Mouse (Mus musculus) erythroblast, embryonic 14.5 days (primary cell): ENCODE results near the gene Glp1r. TPM values are rescaled to one million over a fixed set of nuclear protein-coding genes. Genes with fewer than 3 reads are reported as not detected.

Source experiments
- H3K27me3 ChIP-seq: 2 replicates; pipeline ENCODE4 v1.6.1; 2012; ENCODE audit warnings: inconsistent platforms; ENCODE audit not compliant: control insufficient read depth
- H3K36me3 ChIP-seq: 2 replicates; pipeline ENCODE4 v1.6.1; 2012; ENCODE audit warnings: mild to moderate bottlenecking, inconsistent platforms; ENCODE audit not compliant: control insufficient read depth
- H3K4me1 ChIP-seq: 2 replicates; pipeline ENCODE4 v1.6.1; 2012; ENCODE audit warnings: inconsistent platforms; ENCODE audit not compliant: control insufficient read depth
- H3K4me3 ChIP-seq: replicated peaks from 2 replicates; pipeline ENCODE3; 2012; ENCODE audit warnings: moderate library complexity, mild to moderate bottlenecking, inconsistent platforms
- H3K9me3 ChIP-seq: 2 replicates; pipeline ENCODE4 v1.6.1; 2012; ENCODE audit warnings: low read length, inconsistent platforms, mixed read lengths; ENCODE audit not compliant: control insufficient read depth
- GATA1 ChIP-seq: IDR thresholded peaks from 2 replicates; pipeline ENCODE4 v1.6.1; 2012; ENCODE audit warnings: low read length, inconsistent platforms, mixed read lengths
- TAL1 ChIP-seq: IDR thresholded peaks from 3 replicates; pipeline ENCODE4 v1.6.1; 2012; ENCODE audit warnings: low read length, inconsistent platforms, mixed read lengths
- polyA plus RNA-seq: library from polyadenylated mRNA; stranded (reverse); fragments of >175 nt; gene quantifications from 2 replicates; pipeline ENCODE4 v1.2.3, GENCODE M21; 2012

Gene Glp1r
- polyA plus RNA-seq, 1 experiment = not detected

DNA sequence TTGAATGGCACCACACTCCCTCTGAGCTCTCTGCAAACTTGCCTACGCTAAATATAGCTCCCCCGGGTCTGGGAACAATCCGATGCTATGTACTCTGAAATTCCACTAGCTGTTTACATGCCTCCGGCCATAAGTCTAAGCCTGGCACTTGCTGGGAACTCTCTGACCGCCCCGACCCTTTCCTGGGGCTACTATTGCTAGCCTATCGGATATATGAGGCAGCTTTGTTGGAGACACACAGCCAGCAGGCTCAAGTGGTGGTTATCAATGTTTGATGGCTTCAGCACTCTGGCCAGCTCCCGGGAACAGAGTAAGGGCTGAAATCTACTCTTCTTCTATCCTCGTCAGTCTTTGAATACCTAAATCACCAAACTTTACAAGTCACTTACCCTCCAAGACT lies 36.9 kb downstream of the Glp1r start:
- no peaks in the 10 kb centered on the region for H3K36me3 ChIP-seq
- no peaks in the 10 kb centered on the region for H3K27me3 ChIP-seq
- H3K4me1 ChIP-seq = no peaks in the 10 kb centered on the region
- H3K9me3 ChIP-seq = no peaks in the 10 kb centered on the region
- H3K4me3 ChIP-seq = no peak overlapping the region
- TF ChIP-seq TAL1 = no peak
- TF ChIP-seq GATA1 = no peak

DNA sequence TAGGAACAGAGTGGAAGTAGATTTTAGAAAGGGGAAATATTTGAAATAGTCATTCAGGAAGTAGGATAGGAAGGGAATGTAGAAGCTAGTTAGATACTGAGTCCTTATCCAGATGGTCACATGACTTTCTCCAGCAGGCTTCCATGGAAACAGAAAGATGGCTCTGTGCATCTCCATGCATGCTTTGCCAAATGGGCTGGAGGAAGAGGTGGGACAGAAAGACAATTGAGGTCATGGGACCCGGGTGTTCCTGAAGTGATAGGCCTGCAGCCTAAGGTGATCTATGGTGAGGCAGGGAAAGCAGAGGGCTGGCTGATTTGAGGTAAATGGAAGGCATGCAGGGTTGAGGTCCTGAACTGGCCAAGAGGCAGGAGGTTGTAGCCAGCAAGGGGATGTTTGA lies 46.8 kb downstream of the Glp1r start:
- Histone ChIP-seq H3K4me3 (no peak overlapping the region), H3K27me3 (no peaks in the 10 kb centered on the region), H3K36me3 (no peaks in the 10 kb centered on the region), H3K9me3 (no peaks in the 10 kb centered on the region), H3K4me1 (no peaks in the 10 kb centered on the region)
- TF ChIP-seq TAL1 (no peak), GATA1 (no peak)

DNA sequence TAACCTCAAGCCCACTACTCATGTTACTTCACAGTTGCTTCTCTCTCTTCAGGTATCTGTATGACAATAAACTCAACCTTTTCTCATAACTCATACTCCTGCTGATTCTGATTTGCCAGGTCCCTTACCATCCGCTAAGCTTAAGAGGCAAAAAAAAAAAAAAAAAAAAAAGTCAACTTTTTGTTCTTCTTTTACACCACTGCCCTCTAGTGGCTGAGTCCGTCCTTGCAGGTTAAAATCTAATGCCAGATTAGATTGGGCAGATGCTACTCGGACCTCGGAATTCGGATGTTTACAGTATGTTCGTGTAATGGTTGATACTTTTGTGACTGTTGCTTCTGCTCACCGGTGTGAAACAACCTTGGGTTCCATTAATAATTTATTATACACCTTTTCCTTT lies 49.2 kb downstream of the Glp1r start:
- no peaks in the 10 kb centered on the region for H3K9me3 ChIP-seq
- H3K27me3 ChIP-seq = no peaks in the 10 kb centered on the region
- no peaks in the 10 kb centered on the region for H3K4me1 ChIP-seq
- TF ChIP-seq GATA1 (no peak), TAL1 (no peak)
- H3K36me3 ChIP-seq = no peaks in the 10 kb centered on the region
- H3K4me3 ChIP-seq = no peak overlapping the region

DNA sequence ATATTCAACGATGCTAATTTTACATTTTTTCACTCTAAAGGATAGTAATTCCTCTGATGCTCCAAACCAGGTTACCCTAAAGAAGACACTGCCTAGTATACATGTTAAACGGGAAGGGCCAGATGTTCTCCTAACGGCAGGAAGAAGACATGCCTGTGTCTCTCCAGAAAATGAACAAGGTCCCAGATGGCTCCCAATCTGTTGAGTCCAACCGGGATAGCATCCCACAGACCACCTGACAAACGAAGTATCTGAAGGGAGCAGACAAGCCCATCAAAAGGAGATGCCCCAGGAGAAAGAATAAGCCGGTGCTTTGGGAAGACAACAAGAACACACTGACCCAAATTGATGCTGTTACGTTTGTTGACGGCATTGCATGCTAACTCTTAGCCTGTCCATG lies 50.0 kb downstream of the Glp1r start:
- Histone ChIP-seq H3K4me1 (no peaks in the 10 kb centered on the region), H3K27me3 (no peaks in the 10 kb centered on the region), H3K4me3 (no peak overlapping the region), H3K9me3 (no peaks in the 10 kb centered on the region), H3K36me3 (no peaks in the 10 kb centered on the region)
- TF ChIP-seq GATA1 (no peak), TAL1 (no peak)

DNA sequence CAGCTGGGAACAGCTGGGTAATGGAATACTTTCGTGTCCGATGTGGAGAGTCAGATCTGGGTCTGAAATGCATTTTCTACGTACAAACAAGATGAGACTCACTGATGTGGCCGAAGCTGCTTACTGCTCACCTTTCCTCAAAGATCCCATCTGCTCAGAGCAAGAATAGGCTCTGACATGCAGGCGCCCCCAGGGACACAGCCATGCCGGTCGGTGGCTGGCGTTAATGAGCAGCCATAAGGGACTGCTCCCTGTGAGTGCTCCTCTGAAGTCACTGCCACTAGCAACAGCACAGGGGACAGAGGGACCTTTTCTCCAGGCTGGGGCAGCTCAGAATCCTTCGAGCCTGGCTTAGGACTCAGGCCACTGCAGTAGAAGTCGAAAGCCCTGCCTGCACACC lies 52.7 kb downstream of the Glp1r start, which contains the start of gene Umodl1:
TSS of gene Umodl1 (plus strand) at position 301 of the 400 bp plus-strand sequence.
- Histone ChIP-seq H3K27me3 (no peaks in the 10 kb centered on the region), H3K4me1 (no peaks in the 10 kb centered on the region), H3K36me3 (no peaks in the 10 kb centered on the region), H3K4me3 (no peak within 1 kb of the TSS), H3K9me3 (no peaks in the 10 kb centered on the region)
- TF ChIP-seq TAL1 (no peak), GATA1 (no peak)

DNA sequence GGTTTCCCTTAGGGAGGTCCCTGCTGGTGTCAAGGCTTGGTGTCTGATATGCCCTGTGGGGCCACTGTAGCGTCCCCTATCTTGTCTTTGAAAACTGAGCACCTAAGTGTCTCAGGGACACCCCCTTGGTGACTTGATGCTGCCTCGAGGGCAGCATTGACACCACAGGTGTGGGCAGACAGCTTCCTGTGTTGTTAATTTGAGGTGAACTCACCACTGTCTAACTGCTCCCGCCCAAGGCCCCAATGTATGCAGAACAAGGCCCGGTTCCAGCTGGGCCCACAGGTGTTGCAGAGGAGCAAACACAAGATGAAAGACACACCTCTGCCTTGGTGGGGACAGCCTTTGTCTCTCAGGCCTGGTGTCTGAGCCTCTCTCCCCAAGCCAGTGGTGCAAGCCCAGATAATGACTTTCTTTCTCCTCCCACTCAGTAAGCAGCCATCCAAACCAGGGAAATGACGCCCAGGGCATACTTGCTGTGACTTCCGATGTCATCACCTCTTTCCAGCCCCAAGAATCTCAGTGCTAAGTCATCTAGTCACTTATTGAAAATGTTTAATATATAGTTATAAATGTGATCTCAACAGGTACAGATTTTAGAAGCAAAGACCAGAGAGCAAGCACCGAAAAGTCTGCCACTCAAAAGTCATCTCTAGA lies 60.4 kb downstream of the Glp1r start:
- no peak overlapping the region for H3K4me3 ChIP-seq
- no peaks in the 10 kb centered on the region for H3K9me3 ChIP-seq
- no peaks in the 10 kb centered on the region for H3K27me3 ChIP-seq
- TF ChIP-seq GATA1 (no peak), TAL1 (no peak)
- no peaks in the 10 kb centered on the region for H3K4me1 ChIP-seq
- no peaks in the 10 kb centered on the region for H3K36me3 ChIP-seq

DNA sequence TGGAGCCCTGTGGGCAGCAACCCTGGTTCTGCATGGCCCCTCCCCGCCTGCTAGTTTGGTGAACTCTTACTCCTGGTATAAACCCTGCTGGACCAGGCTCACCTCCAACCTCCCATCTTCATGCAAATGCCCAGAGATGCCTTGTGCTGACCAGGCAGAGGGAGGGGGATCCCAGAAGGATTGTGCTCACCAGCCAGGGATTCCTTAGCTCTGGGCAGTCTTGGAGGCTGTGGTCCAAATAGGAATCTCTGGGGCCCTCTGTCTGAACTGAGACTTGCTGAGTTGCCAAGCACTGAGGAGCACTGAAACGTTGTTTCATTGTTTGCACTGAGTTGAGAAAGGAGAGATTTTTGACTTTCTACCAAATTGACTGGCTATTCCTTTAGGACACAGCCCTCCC lies 61.3 kb downstream of the Glp1r start:
- Histone ChIP-seq H3K27me3 (no peaks in the 10 kb centered on the region), H3K4me1 (no peaks in the 10 kb centered on the region), H3K4me3 (no peak overlapping the region), H3K36me3 (no peaks in the 10 kb centered on the region), H3K9me3 (no peaks in the 10 kb centered on the region)
- TF ChIP-seq GATA1 (no peak), TAL1 (no peak)

DNA sequence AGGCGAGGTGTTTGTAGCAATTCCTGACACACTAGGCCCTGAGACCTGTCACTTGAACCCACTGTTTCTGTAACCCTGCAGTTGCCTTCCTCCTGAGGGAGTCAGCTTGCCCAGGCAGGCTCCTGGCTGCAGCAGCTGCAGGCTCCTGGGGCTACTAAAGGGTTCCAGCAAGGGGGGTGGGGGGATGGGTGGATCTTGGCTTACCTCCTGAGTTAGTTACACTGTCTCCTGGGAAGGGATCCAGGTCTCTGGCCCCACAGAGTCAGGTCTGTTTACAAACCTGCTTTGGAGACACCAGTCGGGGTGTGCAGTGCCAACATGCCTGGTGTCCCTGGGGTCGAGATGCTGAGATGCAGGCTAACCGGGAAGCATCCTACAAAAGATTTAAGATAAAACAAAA lies 68.4 kb downstream of the Glp1r start:
- H3K4me3 ChIP-seq = no peak overlapping the region
- H3K4me1 ChIP-seq = no peaks in the 10 kb centered on the region
- H3K9me3 ChIP-seq = no peaks in the 10 kb centered on the region
- H3K27me3 ChIP-seq = no peaks in the 10 kb centered on the region
- no peaks in the 10 kb centered on the region for H3K36me3 ChIP-seq
- TF ChIP-seq TAL1 (no peak), GATA1 (no peak)

DNA sequence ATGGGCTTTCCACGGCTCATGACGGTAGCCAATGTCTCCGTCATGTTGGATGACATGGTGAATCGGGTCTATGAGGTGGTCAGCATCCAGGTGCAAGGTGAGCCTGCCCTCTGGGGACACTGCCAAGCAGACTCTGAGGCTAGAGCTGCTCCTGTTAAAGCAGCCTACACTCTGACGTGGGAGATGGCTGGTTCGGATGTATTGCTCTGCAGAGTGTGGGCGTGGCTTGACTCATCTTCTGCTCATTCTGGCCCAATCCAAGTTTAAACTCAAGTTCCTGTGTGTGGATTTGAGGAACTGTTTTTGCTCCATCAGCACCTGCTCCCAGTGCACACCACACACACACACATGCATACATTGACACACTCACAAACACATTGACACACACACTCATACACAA lies 70.3 kb downstream of the Glp1r start:
- H3K36me3 ChIP-seq = no peaks in the 10 kb centered on the region
- no peaks in the 10 kb centered on the region for H3K4me1 ChIP-seq
- H3K4me3 ChIP-seq = no peak overlapping the region
- no peak for TF ChIP-seq GATA1
- no peak for TF ChIP-seq TAL1
- H3K27me3 ChIP-seq = no peaks in the 10 kb centered on the region
- no peaks in the 10 kb centered on the region for H3K9me3 ChIP-seq

DNA sequence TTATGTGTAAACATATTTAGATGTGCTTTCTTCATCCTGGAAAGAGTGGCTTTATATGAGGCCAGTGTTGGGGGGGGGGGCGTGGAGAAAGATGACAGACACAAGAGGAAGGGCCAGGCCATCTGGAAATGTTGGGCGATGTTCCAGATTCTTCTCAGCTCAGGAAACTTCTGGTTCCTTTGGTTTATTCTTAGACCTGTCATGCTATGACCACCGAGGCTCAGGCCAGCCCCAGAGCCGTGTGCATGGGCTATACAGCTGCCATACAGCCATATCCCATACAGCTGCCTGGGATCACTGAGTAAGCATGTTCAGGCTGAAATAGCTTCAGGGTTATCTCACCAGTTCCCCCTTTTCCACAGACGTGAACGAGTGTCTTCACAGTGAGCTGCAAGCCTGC lies 71.7 kb downstream of the Glp1r start:
- no peaks in the 10 kb centered on the region for H3K4me1 ChIP-seq
- no peaks in the 10 kb centered on the region for H3K36me3 ChIP-seq
- H3K9me3 ChIP-seq = no peaks in the 10 kb centered on the region
- no peak overlapping the region for H3K4me3 ChIP-seq
- no peak for TF ChIP-seq GATA1
- TF ChIP-seq TAL1 = no peak
- H3K27me3 ChIP-seq = no peaks in the 10 kb centered on the region
